Mouse (Mus musculus) bone marrow macrophage, adult 2 months (primary cell): ENCODE results near the gene Scyl1. TPM values are rescaled to one million over a fixed set of nuclear protein-coding genes. Genes with fewer than 3 reads are reported as not detected.

Experiments used
- H3K27ac ChIP-seq: 2 replicates; pipeline ENCODE4 v1.5.1; 2012; ENCODE audit warnings: low read depth, low read length; ENCODE audit not compliant: insufficient read depth
- H3K4me1 ChIP-seq: 2 replicates; pipeline ENCODE4 v1.6.1; 2012; ENCODE audit warnings: low read length; ENCODE audit not compliant: control insufficient read depth, insufficient read depth
- H3K4me3 ChIP-seq: 2 replicates; pipeline ENCODE4 v1.5.1; 2012; ENCODE audit warnings: mild to moderate bottlenecking, low read length, moderate library complexity; ENCODE audit not compliant: insufficient read depth
- CTCF ChIP-seq: IDR thresholded peaks from 2 replicates; pipeline ENCODE4 v1.5.1; 2012; ENCODE audit warnings: low read depth, mild to moderate bottlenecking, low read length, moderate library complexity
- POLR2A ChIP-seq: IDR thresholded peaks from 2 replicates; pipeline ENCODE4 v1.6.1; 2012; ENCODE audit warnings: mild to moderate bottlenecking, low read depth, low read length, borderline replicate concordance
- polyA plus RNA-seq: library from polyadenylated mRNA; stranded (reverse); fragments of >200 nt; gene quantifications from 2 replicates; pipeline ENCODE4 v1.2.4, GENCODE M21; 2012; ENCODE audit not compliant: missing spikeins, insufficient read depth, insufficient read length

The Scyl1 gene
- polyA plus RNA-seq, 1 experiment, result 48.3 TPM

DNA sequence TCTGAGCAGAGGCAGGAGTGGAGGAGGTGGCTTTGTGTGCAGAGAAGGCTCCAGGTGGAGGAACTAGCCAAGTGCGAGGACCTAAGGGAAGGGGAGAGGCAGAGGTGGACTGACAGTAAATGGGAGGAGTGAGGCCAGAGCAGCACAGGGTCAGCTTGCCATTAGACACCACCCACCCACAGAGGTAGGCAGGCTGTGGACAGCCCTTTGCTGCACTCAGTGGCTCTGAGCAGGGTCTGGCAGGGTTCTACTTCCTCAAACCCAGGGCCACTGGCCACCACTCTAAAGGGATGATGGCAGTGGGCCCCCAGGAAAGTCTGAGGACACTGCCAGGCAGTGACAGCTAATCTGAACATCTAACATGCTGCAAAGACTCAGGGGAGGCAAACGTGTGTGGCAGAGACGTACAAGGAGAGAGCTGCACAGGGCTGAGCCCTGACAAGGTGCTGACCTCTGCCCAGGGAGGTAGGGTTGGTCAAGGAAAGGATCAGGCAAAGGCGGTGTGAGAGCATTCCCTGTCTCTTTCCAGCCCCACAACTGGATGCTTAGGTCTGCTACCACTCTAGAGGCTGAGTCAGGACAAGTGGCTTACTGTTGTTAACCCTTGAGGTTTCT, 47.2 kb downstream of the Scyl1 start:
- peaks cover 23% of the 10 kb centered on the region for H3K4me1 ChIP-seq
- H3K27ac ChIP-seq, result peak overlapping the region; percentile 85
- no peak for TF ChIP-seq POLR2A
- no peak for TF ChIP-seq CTCF
- peak overlapping the region; percentile 58 for H3K4me3 ChIP-seq

- Histone ChIP-seq H3K4me1 (peaks cover 23% of the 10 kb centered on the region), H3K4me3 (peak overlapping the region; percentile 58), H3K27ac (peak overlapping the region; percentile 85)
- TF ChIP-seq CTCF (no peak), POLR2A (no peak)
Measured at GRCm38 (mm10) chr19:5722848-5723425, 48.3 kb downstream of the Scyl1 start.

GRCm38 (mm10) chr19:5721233-5721632, 50.0 kb downstream of the Scyl1 start:
- Histone ChIP-seq H3K4me1 (peaks cover 16% of the 10 kb centered on the region), H3K27ac (no peak overlapping the region), H3K4me3 (no peak overlapping the region)
- TF ChIP-seq CTCF (no peak), POLR2A (no peak)

GRCm38 (mm10) chr19:5716955-5717354, 54.3 kb downstream of the Scyl1 start:
- Histone ChIP-seq H3K4me3 (no peak overlapping the region), H3K27ac (no peak overlapping the region), H3K4me1 (peaks cover 21% of the 10 kb centered on the region)
- TF ChIP-seq CTCF, result no peak
- TF ChIP-seq POLR2A, result no peak

DNA sequence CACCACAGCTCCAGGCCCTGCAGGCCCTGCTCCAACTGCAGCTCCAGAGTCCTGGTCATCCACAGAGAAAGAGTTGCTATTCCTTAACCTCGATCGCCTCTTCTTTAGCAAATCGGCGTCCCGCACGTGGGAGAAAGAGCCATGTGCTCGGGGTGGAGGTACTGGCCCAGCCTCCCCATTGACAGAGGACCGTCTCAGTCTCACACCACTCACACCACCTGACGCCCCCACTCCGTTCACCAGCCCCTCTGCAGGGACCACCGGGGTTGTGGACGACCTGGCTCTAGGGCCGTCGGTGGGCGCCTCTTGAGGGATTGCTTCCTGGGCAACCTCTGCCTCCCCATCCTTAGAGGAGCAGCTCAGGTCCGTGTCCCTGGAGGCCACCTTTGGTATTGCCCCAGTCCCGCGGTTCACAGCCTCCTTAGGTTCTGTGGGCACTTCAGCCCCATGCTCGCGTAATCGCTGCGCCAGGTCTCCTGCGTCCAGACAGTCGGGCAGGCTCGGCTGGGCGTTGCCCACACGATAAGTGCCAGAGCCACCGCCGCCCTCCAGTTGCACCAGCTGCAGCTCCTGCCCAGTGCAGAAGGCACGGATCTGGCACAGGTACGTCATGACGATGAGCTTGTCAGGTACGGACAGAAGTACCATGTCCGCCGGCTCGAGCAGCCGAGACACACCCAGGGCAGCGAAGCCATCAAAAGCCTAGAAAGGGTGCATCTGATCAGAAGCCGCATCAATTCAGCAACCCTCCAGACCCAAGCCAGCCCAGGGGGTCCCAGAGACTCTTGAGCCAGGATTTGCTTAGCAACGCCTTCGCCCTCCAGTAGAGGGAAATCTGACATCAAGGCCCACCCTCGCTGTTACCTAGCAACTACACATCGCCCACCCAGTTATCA, 55.2 kb downstream of the Scyl1 start:
- TF ChIP-seq CTCF (no peak), POLR2A (no peak)
- Histone ChIP-seq H3K27ac (no peak overlapping the region), H3K4me3 (no peak overlapping the region), H3K4me1 (peaks cover 28% of the 10 kb centered on the region)

DNA sequence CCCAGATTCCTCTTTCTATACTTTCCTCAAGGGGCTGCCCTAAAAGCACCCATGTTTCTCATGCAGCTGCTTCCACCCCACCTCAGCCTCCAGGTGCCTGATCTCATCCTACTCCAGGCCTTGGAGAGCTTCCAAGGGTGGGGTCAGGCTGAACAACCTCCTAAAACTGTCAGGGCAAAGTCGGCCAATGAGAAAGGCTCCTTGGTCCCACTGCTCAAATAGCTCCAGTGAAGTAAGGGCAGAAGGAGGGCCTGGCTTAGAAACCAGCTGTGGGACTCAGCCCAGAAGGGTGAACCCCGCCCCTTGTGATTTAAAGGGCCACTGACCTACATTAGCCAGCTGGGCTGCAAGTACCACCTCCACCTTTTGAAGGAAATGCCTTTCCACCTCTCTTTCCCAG, 57.5 kb downstream of the Scyl1 start:
- H3K4me1 ChIP-seq, result peaks cover 33% of the 10 kb centered on the region
- no peak for TF ChIP-seq POLR2A
- no peak for TF ChIP-seq CTCF
- H3K4me3 ChIP-seq, result peak overlapping the region; percentile 26
- peak overlapping the region; percentile 65 for H3K27ac ChIP-seq

DNA sequence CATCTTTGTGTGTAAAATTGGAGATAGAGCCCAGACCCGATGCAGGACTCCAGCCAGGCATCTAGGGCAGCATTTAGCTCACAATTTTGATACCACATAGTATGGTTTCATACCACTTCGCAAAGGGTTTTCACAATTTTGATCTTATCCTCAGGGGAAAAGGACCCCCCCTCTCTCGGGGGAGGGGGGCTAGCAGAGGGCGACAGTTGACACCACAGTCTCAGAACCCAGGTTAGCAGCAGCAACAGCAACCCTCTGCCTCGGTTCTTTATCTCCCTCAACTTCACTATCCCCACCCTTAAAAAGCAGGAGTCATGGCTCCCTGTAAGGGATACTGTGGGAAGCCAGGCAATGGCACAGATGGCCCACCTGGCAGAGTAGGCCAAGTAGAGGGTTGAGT, 58.0 kb downstream of the Scyl1 start:
- peak overlapping the region; percentile 26 for H3K4me3 ChIP-seq
- H3K4me1 ChIP-seq, result peaks cover 33% of the 10 kb centered on the region
- TF ChIP-seq POLR2A, result no peak
- H3K27ac ChIP-seq, result peak overlapping the region; percentile 65

DNA sequence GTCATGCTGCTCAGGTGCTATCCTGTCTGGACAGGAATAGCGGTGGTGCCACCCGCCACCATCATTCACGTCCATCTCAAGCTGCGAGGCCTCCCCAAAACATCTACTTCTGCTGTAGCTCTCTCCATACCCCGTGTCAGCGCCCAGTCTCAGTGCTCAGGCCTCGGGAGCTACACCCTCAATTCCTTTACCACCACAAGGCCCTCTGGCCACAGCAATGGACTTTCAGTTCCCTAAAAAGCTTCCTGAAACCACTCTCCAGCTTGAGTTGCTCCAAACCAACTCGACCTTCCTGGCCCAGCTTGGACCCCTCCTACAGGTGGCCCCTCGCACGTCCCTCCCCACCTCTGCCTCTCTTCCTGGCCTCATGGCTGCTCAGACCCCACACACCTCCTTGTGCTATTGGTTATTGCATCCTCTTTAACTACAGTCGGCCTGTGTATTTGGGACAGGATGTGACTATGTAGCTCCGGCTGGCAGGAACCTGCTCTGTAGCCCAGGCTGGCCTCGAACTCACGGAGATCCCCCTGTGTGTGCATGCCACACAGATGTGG, 59.2 kb downstream of the Scyl1 start:
- peaks cover 33% of the 10 kb centered on the region for H3K4me1 ChIP-seq
- no peak for TF ChIP-seq CTCF
- no peak for TF ChIP-seq POLR2A
- H3K4me3 ChIP-seq, result no peak overlapping the region
- peak overlapping the region; percentile 80 for H3K27ac ChIP-seq

GRCm38 (mm10) chr19:5711218-5711617, 60.0 kb downstream of the Scyl1 start:
- Histone ChIP-seq H3K4me1 (peaks cover 33% of the 10 kb centered on the region), H3K27ac (peak overlapping the region; percentile 80), H3K4me3 (no peak overlapping the region)
- TF ChIP-seq CTCF (peak; percentile 26; the same call in 1 of the 2 replicates), POLR2A (no peak)

DNA sequence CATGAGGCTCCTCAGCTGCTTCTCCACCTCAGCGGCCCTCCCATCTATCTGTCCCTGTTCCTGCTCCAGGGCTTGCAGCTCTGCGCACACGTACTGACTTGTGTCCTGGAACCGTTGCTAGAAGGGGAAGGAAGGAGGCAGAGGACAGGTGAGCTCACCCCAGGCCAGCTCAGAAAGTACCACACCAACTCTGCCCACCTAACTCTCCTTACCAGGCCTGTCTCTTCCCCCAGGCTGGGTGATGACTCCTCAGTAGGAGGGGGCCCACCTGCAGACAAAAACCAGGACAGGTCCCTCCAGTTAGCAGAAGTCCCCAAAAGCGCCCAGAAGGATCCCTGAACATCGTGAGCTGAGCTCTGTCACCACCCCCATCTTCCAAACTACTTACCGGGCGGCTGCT, 60.6 kb downstream of the Scyl1 start:
- no peak overlapping the region for H3K27ac ChIP-seq
- no peak overlapping the region for H3K4me3 ChIP-seq
- peaks cover 39% of the 10 kb centered on the region for H3K4me1 ChIP-seq
- TF ChIP-seq CTCF, result no peak
- no peak for TF ChIP-seq POLR2A
